Mouse (Mus musculus): ENCODE measurements around the gene Gpr37.

GRCm38 (mm10) chr6:25709250-25709895 is 18.8 kb upstream of the Gpr37 start:
- TF ChIP-seq HCFC1 (IDR thresholded peaks at IDR 0.05; ENCODE audit: borderline replicate concordance, insufficient read depth, low read length) (no peak), ZNF384 (IDR thresholded peaks at IDR 0.05; ENCODE audit: low read depth, low read length) (no peak), CHD2 (IDR thresholded peaks at IDR 0.05; ENCODE audit: low read depth, low read length) (no peak), MAFK (IDR thresholded peaks at IDR 0.05; ENCODE audit: insufficient read depth, low read depth, low read length) (no peak), ZC3H11A (IDR thresholded peaks at IDR 0.05; ENCODE audit: borderline replicate concordance, low read depth, low read length) (no peak)

All from ES-E14 (cell line).